Comparison of ENCODE assay signal across 13 mouse cellular contexts in genomic region chr13:59212296-59212701, GRCm38 (mm10).
A peak's percentile ranks its signal among the peaks of the same experiment; 100 is the strongest.
DNase-seq lines count a peak whose midpoint lies in the region; TF ChIP-seq lines count a peak whose summit lies in the region.
"Had no signal": no experiment of that assay in that cellular context is flagged by ENCODE, and none has a peak within 500 bp of the region (broad histone marks: within the 10 kb centered on the region; RNA-seq: fewer than 3 reads in every experiment).

No protein-coding gene starts in this region.

- H3K4me3 ChIP-seq in cortical plate, adult 2 months (ENCODE audit: insufficient read depth, low read length) = no peak overlapping the region
- no peak overlapping the region for H3K4me3 ChIP-seq in kidney, adult 2 months (ENCODE audit: insufficient read depth, low read depth, low read length)
- H3K4me3 ChIP-seq in embryonic facial prominence, embryonic 10.5 days = no peak overlapping the region
- H3K4me3 ChIP-seq: embryonic facial prominence, embryonic 15.5 days; limb, embryonic 15.5 days; midbrain, embryonic 13.5 days had no signal

- peak; percentile 52 for TF ChIP-seq POLR2A in cortical plate, adult 2 months (IDR thresholded peaks at IDR 0.05; ENCODE audit: extremely low read depth, insufficient read depth, low read length)
- no peak for TF ChIP-seq POLR2A in kidney, adult 2 months (IDR thresholded peaks at IDR 0.05; ENCODE audit: low read depth, low read length)

- WGBS in kidney, adult 2 months = 84% methylated on average over 15 of the region's 15 CpGs
- 85% methylated on average over 15 of the region's 15 CpGs for WGBS in embryonic facial prominence, embryonic 10.5 days

- peak overlapping the region; percentile 77 for H3K27ac ChIP-seq in cortical plate, adult 2 months (ENCODE audit: insufficient read depth, low read length)
- no peak overlapping the region for H3K27ac ChIP-seq in kidney, adult 2 months (ENCODE audit: insufficient read depth, low read depth, low read length)
- H3K27ac ChIP-seq in embryonic facial prominence, embryonic 10.5 days (replicated peaks) = no peak overlapping the region
- H3K27ac ChIP-seq: embryonic facial prominence, embryonic 15.5 days; limb, embryonic 15.5 days; midbrain, embryonic 13.5 days had no signal

- H3K4me1 ChIP-seq in cortical plate, adult 2 months (ENCODE audit: control insufficient read depth, insufficient read depth, low read length) = peaks cover 8% of the 10 kb centered on the region
- no peaks in the 10 kb centered on the region for H3K4me1 ChIP-seq in kidney, adult 2 months (ENCODE audit: control insufficient read depth, insufficient read depth, low read length)
- no peaks in the 10 kb centered on the region for H3K4me1 ChIP-seq in embryonic facial prominence, embryonic 10.5 days
- H3K4me1 ChIP-seq: embryonic facial prominence, embryonic 15.5 days; limb, embryonic 15.5 days had no signal

- no peaks in the 10 kb centered on the region for H3K27me3 ChIP-seq in kidney, adult 2 months (replicated peaks; ENCODE audit: control insufficient read depth, insufficient read depth, low read length)
- no peaks in the 10 kb centered on the region for H3K27me3 ChIP-seq in embryonic facial prominence, embryonic 10.5 days (replicated peaks; ENCODE audit: low read depth, poor library complexity, severe bottlenecking)
- H3K27me3 ChIP-seq: embryonic facial prominence, embryonic 15.5 days; midbrain, embryonic 13.5 days had no signal

- intact Hi-C loops in left cerebral cortex, postnatal 4 days (cut with DNase I) = no loop called here

- no peaks in the 10 kb centered on the region for H3K36me3 ChIP-seq in kidney, adult 2 months (ENCODE audit: control insufficient read depth, insufficient read depth, low read length)
- H3K36me3 ChIP-seq in embryonic facial prominence, embryonic 10.5 days (replicated peaks) = no peaks in the 10 kb centered on the region
- H3K36me3 ChIP-seq: embryonic facial prominence, embryonic 15.5 days; limb, embryonic 15.5 days; midbrain, embryonic 13.5 days had no signal

- no peaks in the 10 kb centered on the region for H3K9me3 ChIP-seq in embryonic facial prominence, embryonic 10.5 days
- H3K9me3 ChIP-seq: embryonic facial prominence, embryonic 15.5 days; limb, embryonic 15.5 days; midbrain, embryonic 13.5 days had no signal

- DNase-seq in cerebellum, postnatal 14 days = peak; percentile 65 to 66
- no peak for DNase-seq in cerebellum, adult 9-11 months
- DNase-seq in layer of hippocampus, postnatal 10 days (ENCODE audit: low spot score in 2 of 2) = peak; percentile 38 to 49
- DNase-seq in left cerebral cortex, postnatal 4 days = peak; percentile 40
- DNase-seq in kidney, adult 2 months = no peak
- no peak for DNase-seq in embryonic facial prominence, embryonic 10.5 days (ENCODE audit: low spot score)
- DNase-seq in yolk sac, embryonic 10.5 days (ENCODE audit: low spot score) = no peak
- DNase-seq: gastrocnemius, postnatal 36 days; heart, postnatal 10 days had no signal

- no peak for TF ChIP-seq CTCF in cortical plate, adult 2 months (IDR thresholded peaks at IDR 0.05; ENCODE audit: extremely low read depth, insufficient read depth, low read length)
- no peak for TF ChIP-seq CTCF in kidney, adult 2 months (conservative IDR thresholded peaks at IDR 0.05; ENCODE audit: insufficient read depth, insufficient read length, low read depth, low read length)

Comparison
In these comparisons a context has a peak if more than half of its experiments do, and no peak if none do; other contexts are left out.
1. DNase-seq: peak in cerebellum, postnatal 14 days (2 of 2), layer of hippocampus, postnatal 10 days (2 of 2) and left cerebral cortex, postnatal 4 days (single experiment); none in cerebellum, adult 9-11 months (single experiment), kidney, adult 2 months (single experiment), embryonic facial prominence, embryonic 10.5 days (single experiment) and yolk sac, embryonic 10.5 days (single experiment).